Mouse (Mus musculus) left cerebral cortex, adult 9 months (tissue): ENCODE results near the gene Avil.
A peak's percentile ranks its signal among the peaks of the same experiment; 100 is the strongest.

Experiments
- DNase-seq, 2 experiments: peaks; one replicate each; pipeline ENCODE4 v3.0.0; 2022; ENCODE audit warnings: low spot score in 2 of 2

Avil gene

GRCm38 (mm10) chr10:126980933-126981530 lies 19.5 kb upstream of the Avil start:
- no peak for DNase-seq

DNA sequence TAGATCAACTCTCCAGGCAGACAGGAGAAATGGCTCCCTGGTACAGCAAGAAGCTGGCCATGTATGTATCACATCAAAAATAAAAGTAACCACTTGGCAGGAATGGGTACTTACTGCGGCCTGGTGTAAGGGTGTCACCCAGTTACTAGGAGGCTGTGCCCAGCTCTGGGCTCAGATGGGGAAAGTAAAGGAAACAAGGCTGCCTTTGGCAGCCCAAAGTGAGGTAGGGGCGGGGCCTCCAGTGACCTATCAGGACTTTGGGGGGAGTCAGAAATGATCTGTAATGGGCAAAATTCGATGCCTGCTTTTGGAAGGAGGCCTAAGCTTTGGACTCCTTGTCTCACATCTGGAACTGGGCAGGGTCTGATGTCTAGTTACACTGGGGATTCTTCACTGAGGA lies 18.8 kb upstream of the Avil start:
- no peak for DNase-seq

DNA sequence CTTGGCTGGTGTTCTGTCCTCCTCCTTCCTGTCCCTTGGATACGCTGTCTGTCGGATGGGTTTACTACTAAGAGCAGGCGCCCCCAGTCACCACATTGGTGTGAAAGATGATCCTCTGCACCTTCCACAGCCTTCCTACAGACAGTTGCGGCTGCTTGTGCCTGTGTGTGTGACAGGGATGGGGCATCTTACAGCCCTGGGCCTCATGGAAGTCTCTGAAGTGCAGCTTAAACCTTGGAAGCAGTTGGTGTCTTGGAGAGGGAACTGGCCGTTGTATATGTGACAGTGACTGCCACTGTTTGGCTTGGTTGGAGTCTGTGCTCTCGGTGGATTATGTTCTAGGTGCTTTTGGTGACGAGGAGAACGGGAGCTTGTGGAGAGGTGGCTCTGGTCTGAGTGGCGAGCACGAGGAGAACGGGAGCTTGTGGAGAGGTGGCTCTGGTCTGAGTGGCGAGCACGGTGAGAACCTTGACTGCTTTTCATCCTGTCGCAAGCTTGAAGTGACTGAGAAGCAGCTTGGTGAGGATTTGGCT lies 17.2 kb upstream of the Avil start:
- no peak for DNase-seq

DNA sequence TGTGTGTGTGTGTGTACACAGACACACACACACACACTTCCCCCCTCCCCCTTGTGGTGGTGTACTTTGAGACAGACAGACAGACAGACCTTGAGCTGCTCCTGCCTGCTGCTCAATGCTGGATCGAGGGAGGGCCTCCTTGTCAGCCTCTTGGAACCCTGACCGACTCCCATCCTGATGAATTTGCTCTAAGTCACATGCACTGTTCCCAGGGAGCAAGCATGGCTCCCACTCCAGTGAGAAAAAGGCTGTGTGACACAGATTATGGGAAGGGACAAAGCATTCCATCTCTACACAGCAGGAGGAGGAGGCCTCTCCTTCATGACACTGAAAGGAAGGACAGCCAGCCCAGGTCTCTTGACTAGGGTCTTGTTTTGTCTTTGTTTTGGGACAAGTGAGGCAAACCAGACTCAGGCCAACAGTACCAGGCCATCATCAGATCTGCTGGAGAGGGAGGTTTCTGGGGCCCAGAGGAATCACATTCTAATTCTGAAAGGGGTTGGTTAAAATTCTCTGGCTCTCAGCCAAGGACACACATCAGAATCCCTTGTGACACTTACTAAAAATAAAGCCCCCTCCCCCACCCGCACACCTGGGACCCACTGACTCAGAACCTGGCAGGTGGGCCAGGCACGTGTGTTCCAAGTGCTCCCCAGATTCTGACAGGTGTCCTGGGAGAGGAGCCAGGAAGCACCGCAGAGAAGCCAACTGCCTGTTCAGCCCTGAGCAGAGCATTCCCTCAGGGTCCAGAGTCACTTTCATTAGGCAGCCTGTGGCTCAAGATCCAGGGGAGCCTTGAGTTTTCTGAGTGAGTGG lies 16.1 kb upstream of the Avil start:
- DNase-seq, result no peak

- no peak for DNase-seq
These were observed 15.4 kb upstream of the Avil start for GRCm38 (mm10) chr10:126985127-126985526.

GRCm38 (mm10) chr10:126985579-126985978 lies 14.9 kb upstream of the Avil start:
- DNase-seq, result no peak

GRCm38 (mm10) chr10:126986541-126986961 lies 14.0 kb upstream of the Avil start:
- DNase-seq, result peak in 1 of 2 experiments; percentile 73

GRCm38 (mm10) chr10:126987183-126988118 lies 13.1 kb upstream of the Avil start:
- DNase-seq, result no peak

GRCm38 (mm10) chr10:126988513-126989165 lies 11.9 kb upstream of the Avil start:
- DNase-seq, result no peak

DNA sequence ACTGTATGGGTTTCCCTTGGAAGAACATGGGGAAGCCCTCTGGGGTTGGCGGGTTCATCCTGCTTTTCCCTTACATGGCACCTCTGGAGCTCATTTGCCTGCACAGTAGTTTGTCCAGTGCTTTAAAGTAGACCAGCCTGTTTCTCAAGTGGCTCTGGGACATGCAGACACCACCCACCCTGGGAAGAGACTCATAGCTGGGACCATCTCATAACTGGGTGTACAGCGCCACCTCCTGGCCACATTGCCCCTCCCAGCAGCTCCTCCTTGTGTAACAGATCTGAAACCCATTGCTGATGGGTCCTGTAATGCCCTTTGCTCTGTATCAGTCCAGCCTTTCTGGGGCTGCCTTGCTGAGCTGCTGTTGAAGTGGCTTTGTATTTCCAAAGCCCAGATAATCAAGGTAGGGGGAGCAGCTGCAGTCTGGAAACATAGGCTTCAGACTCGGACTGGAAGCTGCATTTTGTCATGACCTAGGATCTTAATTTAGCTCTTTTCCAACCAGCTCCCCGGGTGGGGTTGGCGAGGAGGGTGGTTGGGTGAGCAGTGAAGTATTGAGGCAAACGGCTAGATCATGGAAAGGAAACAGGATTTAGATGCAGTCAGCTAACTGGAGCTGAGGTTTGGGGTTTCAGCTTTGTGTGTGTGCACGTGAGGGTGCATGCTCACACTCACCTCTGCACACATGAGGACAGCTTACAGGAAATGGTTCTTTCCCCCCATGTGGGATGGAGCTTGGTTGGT lies 10.0 kb upstream of the Avil start:
- peak in 1 of 2 experiments; percentile 87 for DNase-seq

- DNase-seq, result no peak
These were observed 8.8 kb upstream of the Avil start for GRCm38 (mm10) chr10:126991676-126992075.

DNA sequence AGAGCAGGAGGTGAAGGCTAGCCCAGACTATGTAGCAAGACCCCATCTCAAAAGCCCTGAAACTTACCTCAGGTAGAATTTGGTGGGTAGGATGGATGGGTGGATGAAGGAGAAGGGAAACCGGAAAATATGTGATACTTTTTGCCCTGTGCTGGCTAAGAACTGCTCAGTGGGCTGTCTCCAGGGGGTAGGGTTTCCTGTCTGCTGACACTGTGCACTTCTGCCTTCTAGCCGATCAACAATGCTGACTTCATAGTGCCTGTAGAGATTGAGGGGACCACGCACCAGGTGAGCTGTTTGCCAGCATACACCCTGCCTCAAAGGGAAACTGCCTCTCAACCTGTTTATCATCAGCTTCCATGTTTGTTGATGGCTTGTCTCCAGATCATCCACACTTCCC lies 6.9 kb upstream of the Avil start:
- DNase-seq, result no peak

DNA sequence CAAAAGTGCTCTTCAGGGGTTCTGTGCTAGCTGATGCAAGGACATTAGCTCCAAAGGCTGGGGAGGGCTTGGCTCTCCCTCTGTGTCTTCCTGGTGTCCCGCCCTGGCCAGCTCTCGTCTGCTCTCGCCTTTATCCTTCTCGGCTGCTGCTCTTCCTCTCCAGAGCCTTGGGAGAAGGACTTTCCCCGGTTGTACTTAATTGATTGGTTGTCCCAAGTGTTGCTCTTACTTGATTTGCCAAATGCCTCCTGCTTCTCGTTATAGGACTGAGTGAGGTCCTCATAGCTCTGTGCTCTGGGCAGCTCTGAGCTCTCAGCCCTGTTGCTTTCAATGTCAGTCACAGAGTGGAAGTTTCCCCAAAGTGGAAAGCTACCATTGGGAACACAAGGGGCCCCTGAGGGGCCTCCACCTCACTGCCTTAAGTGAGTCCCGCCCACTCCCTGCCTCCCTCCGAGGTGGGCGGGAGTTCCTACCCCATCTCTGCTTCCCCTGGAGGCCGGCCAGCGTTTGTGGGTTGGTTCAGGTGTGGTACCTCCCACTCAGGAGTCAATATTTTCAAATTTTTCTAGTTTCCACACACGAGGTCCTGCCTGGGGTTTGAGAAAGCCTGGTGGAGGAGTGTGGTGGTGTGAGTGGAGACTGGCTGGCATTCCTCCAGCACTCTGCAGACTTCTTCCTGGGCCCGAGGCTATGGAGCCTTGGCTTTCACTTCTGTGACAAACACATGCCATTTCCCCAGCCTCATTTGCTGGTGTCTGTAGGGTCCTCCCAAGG lies 3.0 kb upstream of the Avil start:
- no peak for DNase-seq

- DNase-seq, result no peak
These were observed 788 bp downstream of the Avil start for GRCm38 (mm10) chr10:127001297-127001696.

DNA sequence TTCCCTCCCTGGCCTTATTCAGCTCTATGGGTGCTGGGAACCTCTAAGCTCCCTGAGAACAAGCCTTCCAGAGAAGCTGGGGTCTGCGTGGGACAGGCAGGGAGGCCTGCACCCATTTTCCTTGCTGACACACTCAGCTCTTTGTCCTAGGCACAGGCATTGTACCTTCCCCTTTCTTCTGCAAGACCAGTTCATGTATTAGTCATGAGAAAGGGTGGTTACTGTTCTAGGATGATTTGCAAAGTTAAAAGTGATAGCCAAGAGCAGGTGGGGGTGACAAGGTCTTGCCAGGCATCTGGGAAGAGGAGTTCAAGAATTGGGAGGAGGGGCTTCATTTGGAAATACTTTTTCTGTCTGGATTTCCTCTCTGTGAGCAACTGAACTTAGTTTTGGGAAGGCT lies 1.5 kb downstream of the Avil start:
- DNase-seq, result no peak

DNA sequence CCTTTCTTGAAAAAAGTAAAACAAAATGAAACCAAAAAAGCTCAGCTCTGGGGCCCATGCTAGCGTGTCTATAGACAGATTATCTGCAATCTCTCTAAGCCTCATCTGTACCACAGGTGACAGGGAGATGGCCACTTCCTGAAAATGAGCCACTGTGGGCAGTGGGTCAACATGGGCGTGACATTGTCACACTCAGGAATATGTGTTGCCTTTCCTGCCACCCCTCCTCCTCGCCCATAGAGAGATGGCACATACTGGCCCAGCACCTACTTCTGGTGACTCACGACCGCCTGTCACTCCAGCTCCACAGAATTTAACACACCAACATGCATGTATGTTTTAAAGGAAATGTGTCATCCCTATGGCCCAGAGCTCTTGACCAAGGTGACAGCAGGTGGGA lies 2.3 kb downstream of the Avil start:
- no peak for DNase-seq

DNA sequence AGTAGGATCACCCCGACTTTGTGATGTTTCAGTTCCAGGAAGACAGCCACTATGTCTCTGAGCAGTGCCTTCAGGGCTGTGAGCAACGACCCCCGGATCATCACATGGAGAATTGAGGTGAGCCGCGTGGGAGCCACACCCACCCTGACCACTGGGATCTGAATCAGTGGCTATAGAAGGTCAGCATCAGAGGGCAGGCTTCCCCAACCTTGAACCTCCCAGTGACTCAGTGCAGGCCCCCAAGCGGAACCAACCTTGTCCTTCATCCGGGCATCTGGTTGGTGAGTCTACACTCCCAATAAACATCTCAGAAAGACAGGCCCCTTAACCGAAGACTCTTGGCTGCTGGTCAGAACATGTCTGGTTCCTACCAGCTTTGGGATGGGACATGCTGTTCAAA lies 2.8 kb downstream of the Avil start:
- no peak for DNase-seq

- DNase-seq, result no peak
These were observed 3.3 kb downstream of the Avil start for GRCm38 (mm10) chr10:127003806-127004205.

DNA sequence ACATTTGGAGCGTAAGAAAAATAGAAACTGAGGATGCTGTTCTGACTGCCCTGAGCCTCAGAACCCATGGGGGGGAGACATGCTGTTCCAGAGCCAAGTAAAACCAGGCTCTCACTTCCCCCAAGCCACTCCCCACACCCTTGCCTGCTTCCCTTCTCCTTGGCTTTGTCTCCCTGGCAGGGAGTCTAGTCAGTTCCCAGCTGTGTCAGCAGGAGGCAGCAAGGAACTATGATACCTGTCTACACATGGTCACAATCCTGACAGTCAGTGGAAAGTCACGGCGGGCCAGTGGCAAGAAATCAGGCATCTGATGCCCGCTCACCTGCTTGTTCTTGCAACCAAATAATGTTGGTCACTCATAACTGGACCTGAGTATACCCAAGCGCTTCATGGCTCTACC lies 16.0 kb downstream of the Avil start:
- DNase-seq, result no peak

GRCm38 (mm10) chr10:127017071-127017470 lies 16.6 kb downstream of the Avil start:
- no peak for DNase-seq
